Mouse (Mus musculus) testis, postnatal 10 days (tissue): ENCODE results near the gene Cep170.
"Not testable (repeated sequence)": the region's sequence is repeated elsewhere in the genome, so short reads cannot be mapped to it uniquely, and the experiment has no call there.

ENCODE experiments used
- DNase-seq: peaks from one replicate; pipeline ENCODE4 v3.0.0; 2021; ENCODE audit warnings: low spot score

The Cep170 gene

GRCm38 (mm10) chr1:176814036-176814420, at the start of gene Cep170:
TSS of gene Cep170 (minus strand) at chr1:176814067.
- DNase-seq = peak; percentile 99

GRCm38 (mm10) chr1:176861981-176862644, 48.2 kb upstream of the Cep170 start:
- DNase-seq = peak; percentile 66

GRCm38 (mm10) chr1:176852813-176853590, 39.1 kb upstream of the Cep170 start:
- DNase-seq = no peak

GRCm38 (mm10) chr1:176851401-176851800, 37.5 kb upstream of the Cep170 start:
- DNase-seq = no peak

- no peak for DNase-seq
Observed at GRCm38 (mm10) chr1:176849377-176849776, 35.5 kb upstream of the Cep170 start.

GRCm38 (mm10) chr1:176848613-176849290, 34.9 kb upstream of the Cep170 start:
- DNase-seq = no peak

- no peak for DNase-seq
Observed at GRCm38 (mm10) chr1:176847118-176847859, 33.4 kb upstream of the Cep170 start.

GRCm38 (mm10) chr1:176845082-176845977, 31.5 kb upstream of the Cep170 start:
- DNase-seq = no peak

- DNase-seq = not testable (repeated sequence)
Observed at GRCm38 (mm10) chr1:176836562-176836961, 22.7 kb upstream of the Cep170 start.

- DNase-seq = peak; percentile 49
Observed at GRCm38 (mm10) chr1:176835501-176836294, 21.8 kb upstream of the Cep170 start.

GRCm38 (mm10) chr1:176834880-176835279, 21.0 kb upstream of the Cep170 start:
- no peak for DNase-seq

GRCm38 (mm10) chr1:176833948-176834347, 20.1 kb upstream of the Cep170 start:
- DNase-seq = no peak

- DNase-seq = no peak
Observed at GRCm38 (mm10) chr1:176833257-176833656, 19.4 kb upstream of the Cep170 start.

GRCm38 (mm10) chr1:176832607-176833006, 18.7 kb upstream of the Cep170 start:
- DNase-seq = no peak

- no peak for DNase-seq
Observed at GRCm38 (mm10) chr1:176832071-176832470, 18.2 kb upstream of the Cep170 start.

- no peak for DNase-seq
Observed at GRCm38 (mm10) chr1:176828666-176829065, 14.8 kb upstream of the Cep170 start.

GRCm38 (mm10) chr1:176827945-176828485, 14.1 kb upstream of the Cep170 start:
- DNase-seq = no peak

GRCm38 (mm10) chr1:176827365-176827764, 13.5 kb upstream of the Cep170 start:
- DNase-seq = peak; percentile 44

- DNase-seq = no peak
Observed at GRCm38 (mm10) chr1:176826931-176827330, 13.1 kb upstream of the Cep170 start.

GRCm38 (mm10) chr1:176826186-176826585, 12.3 kb upstream of the Cep170 start:
- no peak for DNase-seq
